Mouse (Mus musculus): ENCODE data around the gene Lypd4. TPM values are rescaled to one million over a fixed set of nuclear protein-coding genes. Genes with fewer than 3 reads are reported as not detected.
"Not testable (repeated sequence)": the region's sequence is repeated elsewhere in the genome, so short reads cannot be mapped to it uniquely, and the experiment has no call there.

The Lypd4 gene
- polyA plus RNA-seq, 1 experiment = not detected

DNA sequence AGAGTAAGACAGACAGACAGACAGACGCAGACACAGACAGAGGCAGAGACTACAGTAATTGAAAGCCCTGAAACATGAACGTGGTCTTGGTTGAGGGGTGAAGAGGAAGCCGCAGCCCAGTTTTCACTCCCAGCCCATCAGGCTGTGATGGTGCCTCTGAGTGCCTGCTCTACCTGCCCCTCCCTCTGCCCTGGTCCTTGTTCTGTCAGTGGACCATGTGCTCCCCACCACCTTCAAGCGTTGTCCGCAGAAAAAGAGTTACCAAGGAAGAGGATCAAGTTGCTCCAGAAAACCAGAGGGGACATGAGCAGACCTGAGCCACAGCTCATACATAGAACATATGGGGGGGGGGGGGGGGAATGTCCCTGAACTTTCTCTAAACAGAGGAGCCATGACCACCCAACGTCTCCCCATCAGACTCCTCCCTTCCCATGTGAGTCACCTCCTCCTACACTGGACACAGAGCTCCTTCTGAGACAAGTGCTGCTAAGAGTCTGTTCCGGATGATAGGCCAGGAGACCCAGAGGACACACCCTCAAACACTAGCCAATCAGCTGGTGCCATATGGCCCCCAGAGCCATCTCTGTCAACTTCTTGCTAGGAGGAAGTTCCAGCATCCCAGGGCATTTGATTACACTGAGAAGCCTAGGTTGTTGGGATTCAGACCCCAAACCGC, 17.0 kb downstream of the Lypd4 start:
- 0 out of 2 replicates have a peak, but pooled peaks cover 3% of the 10 kb centered on the region for H3K4me1 ChIP-seq (replicated peaks; ENCODE audit: control insufficient read depth, insufficient read depth, low read length)
- TF ChIP-seq CTCF (IDR thresholded peaks at IDR 0.05; ENCODE audit: borderline replicate concordance, control insufficient read depth, extremely low read depth, insufficient read depth, low read length, poor library complexity) = no peak
- no peak for TF ChIP-seq POLR2A (IDR thresholded peaks at IDR 0.05; ENCODE audit: control insufficient read depth, extremely low read depth, insufficient read depth, low read length, poor library complexity)
- 62% methylated on average over 8 of the region's 8 CpGs for WGBS
- H3K27ac ChIP-seq (ENCODE audit: control insufficient read depth, insufficient read depth, low read length) = no peak overlapping the region
- DNase-seq = no peak
- no peaks in the 10 kb centered on the region for H3K27me3 ChIP-seq (ENCODE audit: control insufficient read depth, insufficient read depth, low read length)
- no peak overlapping the region for H3K4me3 ChIP-seq (ENCODE audit: control insufficient read depth, insufficient read depth, low read length)
- no peaks in the 10 kb centered on the region for H3K36me3 ChIP-seq (ENCODE audit: control insufficient read depth, insufficient read depth, low read length)

DNA sequence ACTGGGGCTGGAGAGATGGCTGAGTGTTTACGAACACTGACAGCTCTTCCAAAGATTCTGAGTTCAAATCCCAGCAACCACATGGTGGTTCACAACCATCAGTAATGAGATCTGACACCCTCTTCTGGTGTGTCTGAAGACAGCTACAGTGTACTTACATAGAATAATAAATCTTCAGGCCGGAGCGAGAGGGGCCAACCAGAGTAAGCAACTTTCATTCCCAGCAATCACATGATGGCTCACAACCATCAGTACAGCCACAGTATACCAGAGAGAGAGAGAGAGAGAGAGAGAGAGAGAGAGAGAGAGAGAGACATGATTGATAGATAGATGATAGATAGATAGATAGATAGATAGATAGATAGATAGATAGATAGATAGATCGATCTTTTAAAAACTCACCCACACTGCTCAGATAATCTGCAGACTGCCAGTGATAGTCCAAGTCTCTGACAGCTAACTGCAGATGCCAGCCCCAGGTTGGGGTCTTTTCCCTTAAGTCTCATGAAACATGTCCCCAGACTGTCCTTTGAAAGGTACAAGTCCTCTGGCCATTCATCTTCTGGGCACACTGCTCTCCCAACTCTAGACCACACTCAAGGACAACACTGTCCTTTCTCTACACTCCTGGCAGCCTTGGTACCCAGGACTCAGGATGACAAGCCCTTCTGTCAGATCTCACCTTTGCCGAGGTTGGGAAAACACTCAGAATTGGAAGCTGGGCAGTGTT, 18.0 kb downstream of the Lypd4 start:
- 91% methylated on average over 5 of the region's 5 CpGs for WGBS
- H3K36me3 ChIP-seq (ENCODE audit: control insufficient read depth, insufficient read depth, low read length) = no peaks in the 10 kb centered on the region
- no peaks in the 10 kb centered on the region for H3K27me3 ChIP-seq (ENCODE audit: control insufficient read depth, insufficient read depth, low read length)
- no peak for DNase-seq
- no peak overlapping the region for H3K4me3 ChIP-seq (ENCODE audit: control insufficient read depth, insufficient read depth, low read length)
- H3K27ac ChIP-seq (ENCODE audit: control insufficient read depth, insufficient read depth, low read length) = no peak overlapping the region
- H3K4me1 ChIP-seq (replicated peaks; ENCODE audit: control insufficient read depth, insufficient read depth, low read length) = 0 out of 2 replicates have a peak, but pooled peaks cover 3% of the 10 kb centered on the region
- TF ChIP-seq CTCF (IDR thresholded peaks at IDR 0.05; ENCODE audit: borderline replicate concordance, control insufficient read depth, extremely low read depth, insufficient read depth, low read length, poor library complexity) = no peak
- no peak for TF ChIP-seq POLR2A (IDR thresholded peaks at IDR 0.05; ENCODE audit: control insufficient read depth, extremely low read depth, insufficient read depth, low read length, poor library complexity)

DNA sequence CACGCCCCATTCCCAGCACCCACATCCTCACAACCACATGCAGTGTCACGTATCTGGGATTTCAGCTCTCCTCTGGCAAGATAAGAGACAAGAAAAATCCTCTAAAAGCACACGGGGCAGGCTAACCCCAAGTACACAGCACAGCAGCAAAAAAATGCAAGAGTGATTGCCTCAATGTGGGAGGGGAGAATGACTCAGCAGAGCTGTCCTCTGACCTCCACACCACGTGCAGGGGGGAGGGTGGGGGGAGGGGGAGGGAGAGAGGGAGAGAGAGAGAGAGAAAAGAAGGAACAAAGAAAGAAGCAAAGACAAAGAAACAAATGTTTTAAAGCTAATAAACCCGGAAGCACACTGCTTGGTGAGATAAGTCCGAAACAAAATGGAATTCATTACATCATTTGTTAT, 18.8 kb downstream of the Lypd4 start:
- Histone ChIP-seq H3K36me3 (ENCODE audit: control insufficient read depth, insufficient read depth, low read length) (no peaks in the 10 kb centered on the region), H3K4me3 (ENCODE audit: control insufficient read depth, insufficient read depth, low read length) (no peak overlapping the region), H3K27me3 (ENCODE audit: control insufficient read depth, insufficient read depth, low read length) (no peaks in the 10 kb centered on the region), H3K4me1 (replicated peaks; ENCODE audit: control insufficient read depth, insufficient read depth, low read length) (0 out of 2 replicates have a peak, but pooled peaks cover 3% of the 10 kb centered on the region), H3K27ac (ENCODE audit: control insufficient read depth, insufficient read depth, low read length) (no peak overlapping the region)
- 19% methylated on average over 6 of the region's 6 CpGs for WGBS
- TF ChIP-seq POLR2A (IDR thresholded peaks at IDR 0.05; ENCODE audit: control insufficient read depth, extremely low read depth, insufficient read depth, low read length, poor library complexity) (no peak), CTCF (IDR thresholded peaks at IDR 0.05; ENCODE audit: borderline replicate concordance, control insufficient read depth, extremely low read depth, insufficient read depth, low read length, poor library complexity) (no peak)
- no peak for DNase-seq

DNA sequence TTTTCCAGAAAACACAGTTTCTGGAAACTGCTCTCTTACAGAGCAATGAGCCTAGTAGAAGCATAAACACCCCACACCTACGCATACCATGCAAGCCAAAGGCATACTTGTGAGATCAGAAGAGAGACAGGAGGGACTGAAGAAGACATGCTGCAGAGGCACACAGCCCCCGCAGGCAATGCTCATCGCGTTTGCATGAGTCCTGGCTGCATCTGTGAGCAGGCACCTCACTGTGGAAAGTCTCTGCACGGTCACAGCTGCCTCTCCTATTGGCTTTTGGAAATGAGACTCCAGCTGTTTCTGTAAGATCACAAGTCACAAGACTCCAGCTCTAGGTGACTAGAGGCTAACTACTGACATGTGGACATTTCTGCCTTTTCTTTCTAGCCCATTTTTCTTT, 19.6 kb downstream of the Lypd4 start:
- WGBS = 51% methylated on average over 5 of the region's 5 CpGs
- no peak for DNase-seq

DNA sequence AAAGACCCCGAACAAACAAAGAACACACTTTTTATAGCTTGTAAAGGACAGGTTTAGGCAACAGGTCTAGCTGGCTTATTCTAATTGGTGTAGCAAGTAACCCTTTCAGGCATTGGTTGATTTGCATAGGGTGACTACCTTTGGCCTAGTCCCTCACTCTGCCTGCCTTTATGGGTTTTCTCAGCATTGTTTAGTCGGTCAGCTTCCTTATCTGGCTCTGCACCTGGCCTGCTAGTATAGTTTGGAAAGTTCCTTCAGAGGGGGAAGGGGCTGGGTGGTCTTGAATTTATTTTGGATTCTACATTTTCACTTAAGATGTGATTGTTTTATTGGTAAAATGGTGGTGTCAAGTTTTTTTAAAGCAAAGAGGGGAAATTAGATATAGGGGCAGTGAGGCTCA, 23.2 kb downstream of the Lypd4 start:
- not testable (repeated sequence) for H3K4me3 ChIP-seq (ENCODE audit: control insufficient read depth, insufficient read depth, low read length); DNase-seq; H3K36me3 ChIP-seq (ENCODE audit: control insufficient read depth, insufficient read depth, low read length); H3K27ac ChIP-seq (ENCODE audit: control insufficient read depth, insufficient read depth, low read length); H3K4me1 ChIP-seq (replicated peaks; ENCODE audit: control insufficient read depth, insufficient read depth, low read length); H3K27me3 ChIP-seq (ENCODE audit: control insufficient read depth, insufficient read depth, low read length)
- 79% methylated on average over 2 of the region's 2 CpGs for WGBS

More for the DNA sequence above, 19.6 kb downstream of the Lypd4 start:
- H3K36me3 ChIP-seq (ENCODE audit: control insufficient read depth, insufficient read depth, low read length) = no peaks in the 10 kb centered on the region
- no peak overlapping the region for H3K27ac ChIP-seq (ENCODE audit: control insufficient read depth, insufficient read depth, low read length)
- H3K4me3 ChIP-seq (ENCODE audit: control insufficient read depth, insufficient read depth, low read length) = no peak overlapping the region
- TF ChIP-seq POLR2A (IDR thresholded peaks at IDR 0.05; ENCODE audit: control insufficient read depth, extremely low read depth, insufficient read depth, low read length, poor library complexity) = no peak
- TF ChIP-seq CTCF (IDR thresholded peaks at IDR 0.05; ENCODE audit: borderline replicate concordance, control insufficient read depth, extremely low read depth, insufficient read depth, low read length, poor library complexity) = no peak
- H3K4me1 ChIP-seq (replicated peaks; ENCODE audit: control insufficient read depth, insufficient read depth, low read length) = 0 out of 2 replicates have a peak, but pooled peaks cover 3% of the 10 kb centered on the region
- H3K27me3 ChIP-seq (ENCODE audit: control insufficient read depth, insufficient read depth, low read length) = no peaks in the 10 kb centered on the region

DNA sequence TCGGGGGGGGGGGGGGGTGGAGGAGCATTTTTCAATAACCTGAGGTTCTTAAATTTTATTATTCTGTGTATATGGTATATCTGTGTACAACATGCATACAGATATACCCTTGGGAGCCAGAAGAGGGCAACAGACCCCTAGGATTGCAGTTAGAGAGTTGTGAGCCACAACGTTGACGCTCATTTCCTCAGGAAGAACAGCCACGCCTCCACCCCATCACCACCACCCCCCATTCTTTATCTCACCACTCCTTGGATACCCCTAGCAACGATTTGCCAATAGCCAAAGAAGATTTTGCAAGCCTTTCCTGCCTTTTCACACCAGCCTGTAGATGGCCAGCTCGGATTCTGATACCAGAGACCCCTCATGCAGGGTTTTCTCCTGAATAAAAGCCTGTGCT, 24.0 kb downstream of the Lypd4 start:
- no peak overlapping the region for H3K4me3 ChIP-seq (ENCODE audit: control insufficient read depth, insufficient read depth, low read length)
- TF ChIP-seq POLR2A (IDR thresholded peaks at IDR 0.05; ENCODE audit: control insufficient read depth, extremely low read depth, insufficient read depth, low read length, poor library complexity) (no peak), CTCF (IDR thresholded peaks at IDR 0.05; ENCODE audit: borderline replicate concordance, control insufficient read depth, extremely low read depth, insufficient read depth, low read length, poor library complexity) (no peak)
- DNase-seq = no peak
- H3K4me1 ChIP-seq (replicated peaks; ENCODE audit: control insufficient read depth, insufficient read depth, low read length) = 0 out of 2 replicates have a peak, but pooled peaks cover under 1% of the 10 kb centered on the region
- no peaks in the 10 kb centered on the region for H3K27me3 ChIP-seq (ENCODE audit: control insufficient read depth, insufficient read depth, low read length)
- 15% methylated on average over 6 of the region's 6 CpGs for WGBS
- H3K27ac ChIP-seq (ENCODE audit: control insufficient read depth, insufficient read depth, low read length) = no peak overlapping the region
- H3K36me3 ChIP-seq (ENCODE audit: control insufficient read depth, insufficient read depth, low read length) = no peaks in the 10 kb centered on the region

Data from thymus, adult 2 months (tissue).